Comparison of ENCODE assay signal across 16 mouse cellular contexts in genomic region chr2:26744341-26744740, GRCm38 (mm10).
DNase-seq lines count a peak whose midpoint lies in the region; ATAC-seq and TF ChIP-seq lines count a peak whose summit lies in the region.
"Had no signal": no experiment of that assay in that cellular context is flagged by ENCODE, and none has a peak within 500 bp of the region (broad histone marks: within the 10 kb centered on the region; RNA-seq: fewer than 3 reads in every experiment).

No protein-coding gene starts in this region.

- TF ChIP-seq CTCF in liver, adult 2 months (IDR thresholded peaks at IDR 0.05; ENCODE audit: low read depth, low read length): no peak
- TF ChIP-seq CTCF in CH12.LX (conservative IDR thresholded peaks at IDR 0.05 in 1 of 2, IDR thresholded peaks at IDR 0.05 in 1 of 2; ENCODE audit: low read depth in 2 of 2, low read length in 2 of 2): no peak

- 73% methylated on average over 1 of the region's 1 CpGs for WGBS in liver, adult 2 months
- 44% methylated on average over 1 of the region's 1 CpGs for WGBS in liver, embryonic 11.5 days
- WGBS in forebrain, embryonic 13.5 days: 68% methylated on average over 1 of the region's 1 CpGs

- TF ChIP-seq POLR2A in liver, adult 2 months (IDR thresholded peaks at IDR 0.05; ENCODE audit: extremely low read depth, insufficient read depth, low read length): no peak
- TF ChIP-seq POLR2A in CH12.LX (IDR thresholded peaks at IDR 0.05; ENCODE audit: low read depth, low read length): no peak

- in situ Hi-C loops in CH12.LX (cut with MboI; ENCODE audit: low pct_ligation_motif_present, low pct_unique_long_range_greater_than_20kb, low sequenced_read_pairs): no loop called here

- H3K79me2 ChIP-seq in liver, adult 2 months (ENCODE audit: control insufficient read depth, insufficient read depth, low read length): no peaks in the 10 kb centered on the region
- no peaks in the 10 kb centered on the region for H3K79me2 ChIP-seq in CH12.LX (replicated peaks; ENCODE audit: control insufficient read depth, extremely low read depth, insufficient read depth, poor library complexity, severe bottlenecking)

- peak; percentile 83 for TF ChIP-seq EP300 in CH12.LX (IDR thresholded peaks at IDR 0.05; ENCODE audit: low read length)

- H3K4me2 ChIP-seq in liver, embryonic 11.5 days: no peak overlapping the region
- H3K4me2 ChIP-seq in CH12.LX (ENCODE audit: insufficient read depth, low read depth, poor library complexity, severe bottlenecking): peak overlapping the region; percentile 30; the same call in 1 of the 2 replicates
- H3K4me2 ChIP-seq in forebrain, embryonic 13.5 days: no peak overlapping the region
- H3K4me2 ChIP-seq: heart, embryonic 11.5 days; hindbrain, embryonic 12.5 days; neural tube, embryonic 15.5 days had no signal

- DNase-seq in liver, adult 2 months (ENCODE audit: extremely low read depth, low read depth, low spot score): peak; percentile 31
- no peak for DNase-seq in liver, embryonic 11.5 days (ENCODE audit: low spot score)
- DNase-seq in CH12.LX (ENCODE audit: extremely low read depth): peak; percentile 81
- DNase-seq in skeletal muscle tissue, adult 2 months (ENCODE audit: low read depth, low spot score): peak; percentile 35
- no peak for DNase-seq in layer of hippocampus, postnatal 36 days
- DNase-seq: adrenal gland, postnatal 10 days; cerebellum, postnatal 14 days; kidney, adult 18-20 months; liver; midbrain, embryonic 14.5 days; thymus, adult 18-20 months had no signal

- H3K9me3 ChIP-seq in liver, embryonic 11.5 days (ENCODE audit: control insufficient read depth, low read length): no peaks in the 10 kb centered on the region
- H3K9me3 ChIP-seq in CH12.LX (replicated peaks; ENCODE audit: low read length): no peaks in the 10 kb centered on the region
- H3K9me3 ChIP-seq in forebrain, embryonic 13.5 days (replicated peaks): no peaks in the 10 kb centered on the region
- H3K9me3 ChIP-seq: hindbrain, embryonic 12.5 days; neural tube, embryonic 15.5 days had no signal

- no peaks in the 10 kb centered on the region for H3K4me1 ChIP-seq in liver, adult 2 months (ENCODE audit: control insufficient read depth, insufficient read depth, low read length)
- no peaks in the 10 kb centered on the region for H3K4me1 ChIP-seq in liver, embryonic 11.5 days (replicated peaks; ENCODE audit: control insufficient read depth, insufficient read depth, low read length)
- H3K4me1 ChIP-seq in CH12.LX (ENCODE audit: control insufficient read depth in 1 of 2, insufficient read depth in 2 of 2): peaks cover 6 to 14% of the 10 kb centered on the region in 2 experiments
- no peaks in the 10 kb centered on the region for H3K4me1 ChIP-seq in forebrain, embryonic 13.5 days
- H3K4me1 ChIP-seq: hindbrain, embryonic 12.5 days; neural tube, embryonic 15.5 days had no signal

- H3K36me3 ChIP-seq in liver, adult 2 months (ENCODE audit: control insufficient read depth, insufficient read depth, low read length): no peaks in the 10 kb centered on the region
- no peaks in the 10 kb centered on the region for H3K36me3 ChIP-seq in liver, embryonic 11.5 days (ENCODE audit: control insufficient read depth, insufficient read depth, low read length)
- no peaks in the 10 kb centered on the region for H3K36me3 ChIP-seq in CH12.LX (replicated peaks in 1 of 2; ENCODE audit: control insufficient read depth in 1 of 2, insufficient read depth in 1 of 2, low read length in 1 of 2)
- H3K36me3 ChIP-seq in forebrain, embryonic 13.5 days (ENCODE audit: poor library complexity, severe bottlenecking): no peaks in the 10 kb centered on the region
- H3K36me3 ChIP-seq: hindbrain, embryonic 12.5 days; neural tube, embryonic 15.5 days had no signal

- no peak overlapping the region for H3K4me3 ChIP-seq in liver, adult 2 months (ENCODE audit: insufficient read depth, low read depth, low read length)
- no peak overlapping the region for H3K4me3 ChIP-seq in liver, embryonic 11.5 days (ENCODE audit: low read depth, low read length)
- no peak overlapping the region for H3K4me3 ChIP-seq in CH12.LX (replicated peaks in 1 of 3; ENCODE audit: low read depth in 2 of 3, low read length in 2 of 3, poor library complexity in 1 of 3)
- H3K4me3 ChIP-seq in forebrain, embryonic 13.5 days: no peak overlapping the region
- H3K4me3 ChIP-seq: hindbrain, embryonic 12.5 days; neural tube, embryonic 15.5 days had no signal

- no peak overlapping the region for H3K27ac ChIP-seq in liver, adult 2 months (replicated peaks; ENCODE audit: insufficient read depth, low read depth, low read length)
- no peak overlapping the region for H3K27ac ChIP-seq in liver, embryonic 11.5 days (ENCODE audit: low read depth, low read length)
- no peak overlapping the region for H3K27ac ChIP-seq in CH12.LX (ENCODE audit: insufficient read depth, low read depth)
- no peak overlapping the region for H3K27ac ChIP-seq in forebrain, embryonic 13.5 days
- H3K27ac ChIP-seq: hindbrain, embryonic 12.5 days; neural tube, embryonic 15.5 days had no signal

- dilution Hi-C loops in CH12.LX (cut with MboI; ENCODE audit: extremely low pct_ligation_motif_present, extremely low pct_unique_long_range_greater_than_20kb, low sequenced_read_pairs): no loop called here

- no peaks in the 10 kb centered on the region; the same call in 1 of the 2 replicates for H3K27me3 ChIP-seq in liver, adult 2 months (ENCODE audit: control insufficient read depth, insufficient read depth, low read length)
- no peaks in the 10 kb centered on the region for H3K27me3 ChIP-seq in liver, embryonic 11.5 days (replicated peaks; ENCODE audit: control insufficient read depth, insufficient read depth, low read length)
- H3K27me3 ChIP-seq in CH12.LX (replicated peaks): peaks cover 3% of the 10 kb centered on the region
- no peaks in the 10 kb centered on the region for H3K27me3 ChIP-seq in forebrain, embryonic 13.5 days
- H3K27me3 ChIP-seq: hindbrain, embryonic 12.5 days; neural tube, embryonic 15.5 days had no signal

- ATAC-seq in liver, embryonic 11.5 days (replicated peaks; ENCODE audit: low FRiP score): no peak
- ATAC-seq in hematopoietic stem cell, adult 5-6 weeks (replicated peaks in 1 of 2; ENCODE audit: insufficient read depth in 1 of 2, low FRiP score in 2 of 2, low TSS enrichment in 1 of 2, low read depth in 1 of 2, poor library complexity in 2 of 2, severe bottlenecking in 2 of 2): peak; percentile 78 to 92
- ATAC-seq in forebrain, embryonic 13.5 days: no peak

- TF ChIP-seq RAD21 in CH12.LX (IDR thresholded peaks at IDR 0.05; ENCODE audit: low read depth, low read length): no peak; the same call in 1 of the 2 replicates

- H3K9ac ChIP-seq in liver, adult 2 months (ENCODE audit: low read depth, low read length): no peak overlapping the region
- no peak overlapping the region for H3K9ac ChIP-seq in liver, embryonic 11.5 days (ENCODE audit: low read depth, low read length)
- no peak overlapping the region for H3K9ac ChIP-seq in CH12.LX (ENCODE audit: insufficient read depth, low read depth)
- H3K9ac ChIP-seq in forebrain, embryonic 13.5 days: no peak overlapping the region
- H3K9ac ChIP-seq: hindbrain, embryonic 12.5 days; neural tube, embryonic 15.5 days had no signal

TF ChIP-seq in CH12.LX, 34 proteins besides CTCF, POLR2A, EP300 and RAD21:
- TF ChIP-seq CHD1 (IDR thresholded peaks at IDR 0.05; ENCODE audit: low read depth, low read length) (no peak), ZKSCAN1 (IDR thresholded peaks at IDR 0.05; ENCODE audit: borderline replicate concordance, low read depth, low read length) (no peak), GABPA (IDR thresholded peaks at IDR 0.05; ENCODE audit: insufficient replicate concordance, low read depth, low read length) (no peak), BHLHE40 (IDR thresholded peaks at IDR 0.05; ENCODE audit: low read depth, low read length) (peak; percentile 54; the same call in 1 of the 2 replicates), MEF2A (IDR thresholded peaks at IDR 0.05; ENCODE audit: borderline replicate concordance, low read depth, low read length) (peak; percentile 47; the same call in 1 of the 2 replicates), TBP (conservative IDR thresholded peaks at IDR 0.05; ENCODE audit: low read depth, low read length) (no peak), ELF1 (IDR thresholded peaks at IDR 0.05; ENCODE audit: low read depth, low read length) (peak; percentile 56), ETS1 (conservative IDR thresholded peaks at IDR 0.05; ENCODE audit: low read depth, low read length) (peak; percentile 69; the same call in 1 of the 2 replicates), MAZ (IDR thresholded peaks at IDR 0.05; ENCODE audit: low read depth, low read length) (no peak), NELFE (IDR thresholded peaks at IDR 0.05; ENCODE audit: low read depth, low read length) (no peak), MYC (IDR thresholded peaks at IDR 0.05; ENCODE audit: low read depth, low read length) (no peak), IRF4 (IDR thresholded peaks at IDR 0.05; ENCODE audit: low read depth, low read length) (peak; percentile 69), USF2 (conservative IDR thresholded peaks at IDR 0.05; ENCODE audit: low read depth, low read length) (no peak)

Comparison
In these comparisons a context has a peak if more than half of its experiments do, and no peak if none do; other contexts are left out.
1. DNase-seq: peak in liver, adult 2 months (single experiment), CH12.LX (single experiment) and skeletal muscle tissue, adult 2 months (single experiment); none in liver, embryonic 11.5 days (single experiment) and layer of hippocampus, postnatal 36 days (0 of 2).
2. ATAC-seq: peak in hematopoietic stem cell, adult 5-6 weeks (2 of 2); none in liver, embryonic 11.5 days (single experiment) and forebrain, embryonic 13.5 days (single experiment).